Mouse (Mus musculus) adipocyte (in vitro differentiated cells): ENCODE measurements around the gene Gm38394.
A peak's percentile ranks its signal among the peaks of the same experiment; 100 is the strongest.
"Not testable (repeated sequence)": the region's sequence is repeated elsewhere in the genome, so short reads cannot be mapped to it uniquely, and the experiment has no call there.

ENCODE experiments used
- DNase-seq: peaks from one replicate; pipeline ENCODE4 v3.0.0-alpha.2; 2016; ENCODE audit warnings: low spot score

Gm38394 gene

GRCm38 (mm10) chr1:133661203-133661933 is at the start of gene Gm38394:
Gene Gm38394, minus strand, starts transcription at chr1:133661318.
- peak; percentile 97 for DNase-seq

GRCm38 (mm10) chr1:133710895-133711294 is 49.8 kb upstream of the Gm38394 start:
- no peak for DNase-seq

GRCm38 (mm10) chr1:133709292-133709691 is 48.2 kb upstream of the Gm38394 start:
- DNase-seq, result no peak

- DNase-seq, result peak; percentile 41
These were observed 40.7 kb upstream of the Gm38394 start for GRCm38 (mm10) chr1:133701824-133702223.

- DNase-seq, result no peak
These were observed 37.0 kb upstream of the Gm38394 start for GRCm38 (mm10) chr1:133697935-133698620.

- DNase-seq, result no peak
These were observed 34.8 kb upstream of the Gm38394 start for GRCm38 (mm10) chr1:133695901-133696300.

GRCm38 (mm10) chr1:133694876-133695275 is 33.8 kb upstream of the Gm38394 start:
- no peak for DNase-seq

GRCm38 (mm10) chr1:133694301-133694700 is 33.2 kb upstream of the Gm38394 start:
- DNase-seq, result no peak

- no peak for DNase-seq
These were observed 32.5 kb upstream of the Gm38394 start for GRCm38 (mm10) chr1:133693536-133694114.

- no peak for DNase-seq
These were observed 31.1 kb upstream of the Gm38394 start for GRCm38 (mm10) chr1:133692195-133692594.

GRCm38 (mm10) chr1:133691046-133691445 is 29.9 kb upstream of the Gm38394 start:
- DNase-seq, result no peak

- no peak for DNase-seq
These were observed 28.8 kb upstream of the Gm38394 start, which contains the start of gene Lax1 for GRCm38 (mm10) chr1:133689897-133690296. Gene Lax1, minus strand, starts transcription at chr1:133690108.

GRCm38 (mm10) chr1:133688301-133688700 is 27.2 kb upstream of the Gm38394 start:
- no peak for DNase-seq

GRCm38 (mm10) chr1:133685749-133686519 is 24.8 kb upstream of the Gm38394 start:
- peak; percentile 94 for DNase-seq

- no peak for DNase-seq
These were observed 10.7 kb upstream of the Gm38394 start for GRCm38 (mm10) chr1:133671801-133672200.

- DNase-seq, result no peak
These were observed 10.1 kb upstream of the Gm38394 start for GRCm38 (mm10) chr1:133671266-133671665.

GRCm38 (mm10) chr1:133670776-133671175 is 9.7 kb upstream of the Gm38394 start:
- no peak for DNase-seq

GRCm38 (mm10) chr1:133670190-133670589 is 9.1 kb upstream of the Gm38394 start:
- DNase-seq, result no peak

GRCm38 (mm10) chr1:133668618-133669017 is 7.5 kb upstream of the Gm38394 start:
- DNase-seq, result no peak

- DNase-seq, result no peak
These were observed 6.6 kb upstream of the Gm38394 start for GRCm38 (mm10) chr1:133667721-133668120.

GRCm38 (mm10) chr1:133665713-133666112 is 4.6 kb upstream of the Gm38394 start:
- not testable (repeated sequence) for DNase-seq
